Mouse (Mus musculus): Measurements from ENCODE around the gene Tmem143. TPM values are rescaled to one million over a fixed set of nuclear protein-coding genes. Genes with fewer than 3 reads are reported as not detected.

Tmem143 gene
- polyA plus RNA-seq, 1 experiment: 42.0 TPM

GRCm38 (mm10) chr7:45864435-45864834 lies 32.3 kb upstream of the Tmem143 start:
- Histone ChIP-seq H3K27ac (ENCODE audit: insufficient read depth, low read length) (no peak overlapping the region), H3K4me3 (replicated peaks; ENCODE audit: insufficient read depth, low read depth, low read length) (no peak overlapping the region), H3K4me1 (ENCODE audit: control insufficient read depth, insufficient read depth, low read length) (no peaks in the 10 kb centered on the region), H3K27me3 (ENCODE audit: control insufficient read depth, insufficient read depth, low read length) (no peaks in the 10 kb centered on the region; the same call in 1 of the 2 replicates)
- DNase-seq: no peak
- TF ChIP-seq POLR2A (IDR thresholded peaks at IDR 0.05; ENCODE audit: borderline replicate concordance, insufficient read depth, low read length) (no peak), CTCF (IDR thresholded peaks at IDR 0.05; ENCODE audit: borderline replicate concordance, insufficient read depth, low read depth, low read length) (no peak)
- 55% methylated on average over 3 of the region's 3 CpGs for WGBS

DNA sequence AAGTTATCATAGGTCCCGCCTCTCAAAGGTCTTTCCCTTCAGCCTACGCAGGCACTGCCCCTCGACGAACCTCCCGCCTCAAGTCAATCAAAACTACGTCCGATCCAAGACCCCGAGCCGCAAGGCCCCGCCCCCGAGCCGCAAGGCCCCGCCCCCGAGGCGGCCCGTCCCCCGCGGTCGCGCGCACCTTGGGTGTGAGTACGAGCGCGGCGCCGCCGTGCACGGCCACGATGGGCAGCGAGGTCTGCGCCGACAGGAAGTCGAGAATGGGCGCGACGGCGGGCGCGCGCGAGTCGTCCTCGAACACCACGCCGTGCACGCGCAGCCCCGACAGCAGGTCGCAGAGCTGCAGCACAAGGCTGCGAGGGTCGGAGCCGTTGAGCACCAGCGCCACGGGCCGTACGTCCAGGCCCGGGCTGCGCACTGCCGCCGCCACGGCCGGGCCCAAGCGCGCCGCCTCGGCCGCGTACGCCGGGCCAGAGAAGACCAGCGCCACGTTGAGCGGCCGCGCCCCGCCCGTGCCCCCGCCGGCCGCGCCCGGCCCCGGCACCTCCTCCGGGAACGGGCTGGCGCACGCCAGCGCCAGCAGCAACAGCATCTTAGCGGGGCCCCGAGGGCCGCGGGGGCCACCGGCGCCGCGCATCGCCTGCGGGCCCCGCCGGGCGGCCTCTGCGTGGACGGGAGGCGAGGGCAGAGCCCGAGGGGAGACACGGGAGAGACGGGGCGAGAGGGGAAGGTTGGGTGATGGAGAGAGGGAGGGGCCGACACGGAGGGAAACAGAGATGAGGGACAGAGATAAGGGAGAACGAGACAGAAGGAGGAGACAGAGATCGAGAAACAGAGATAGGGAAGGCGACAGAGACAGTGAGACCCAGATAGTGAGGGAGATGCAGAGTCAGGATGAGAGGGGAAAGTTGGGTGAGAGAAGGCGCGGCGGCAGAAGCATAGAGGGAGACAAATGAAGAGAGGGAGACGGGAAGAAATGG lies 30.5 kb upstream of the Tmem143 start:
- TF ChIP-seq POLR2A (IDR thresholded peaks at IDR 0.05; ENCODE audit: borderline replicate concordance, insufficient read depth, low read length) (0 out of 2 replicates have a peak, but pooled peaks have one; percentile 18), CTCF (IDR thresholded peaks at IDR 0.05; ENCODE audit: borderline replicate concordance, insufficient read depth, low read depth, low read length) (no peak)
- peaks cover 5% of the 10 kb centered on the region; the same call in 1 of the 2 replicates for H3K4me1 ChIP-seq (ENCODE audit: control insufficient read depth, insufficient read depth, low read length)
- peak; percentile 70 to 78 for DNase-seq
- WGBS: 1% methylated on average over 117 of the region's 117 CpGs
- peak overlapping the region; percentile 66 for H3K4me3 ChIP-seq (replicated peaks; ENCODE audit: insufficient read depth, low read depth, low read length)
- H3K27me3 ChIP-seq (ENCODE audit: control insufficient read depth, insufficient read depth, low read length): no peaks in the 10 kb centered on the region; the same call in 1 of the 2 replicates
- no peak overlapping the region for H3K27ac ChIP-seq (ENCODE audit: insufficient read depth, low read length)

DNA sequence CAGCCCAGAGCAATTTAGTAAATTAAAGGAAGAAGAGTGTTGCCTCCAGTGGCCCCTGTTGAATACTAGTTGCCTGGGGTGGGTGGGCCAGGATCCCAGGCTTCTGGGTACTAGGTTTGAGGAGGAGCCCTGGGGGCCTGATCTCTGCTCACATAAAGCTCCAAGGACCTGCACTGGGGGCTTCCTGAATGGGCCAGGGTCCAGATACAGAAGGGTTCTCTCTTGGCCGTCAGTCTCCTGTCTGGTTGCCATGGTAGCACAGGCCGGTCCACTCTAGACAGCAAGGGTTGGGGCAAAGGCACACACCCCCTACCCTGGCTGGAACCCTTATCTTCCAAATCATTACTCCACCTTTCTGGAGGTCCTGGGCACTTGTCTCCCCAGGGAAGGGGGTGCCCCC lies 28.9 kb upstream of the Tmem143 start:
- H3K4me3 ChIP-seq (replicated peaks; ENCODE audit: insufficient read depth, low read depth, low read length): no peak overlapping the region
- H3K4me1 ChIP-seq (ENCODE audit: control insufficient read depth, insufficient read depth, low read length): peaks cover 5% of the 10 kb centered on the region; the same call in 1 of the 2 replicates
- H3K27me3 ChIP-seq (ENCODE audit: control insufficient read depth, insufficient read depth, low read length): no peaks in the 10 kb centered on the region; the same call in 1 of the 2 replicates
- no peak for DNase-seq
- 75% methylated on average over 2 of the region's 2 CpGs for WGBS
- H3K27ac ChIP-seq (ENCODE audit: insufficient read depth, low read length): no peak overlapping the region
- TF ChIP-seq POLR2A (IDR thresholded peaks at IDR 0.05; ENCODE audit: borderline replicate concordance, insufficient read depth, low read length): no peak
- TF ChIP-seq CTCF (IDR thresholded peaks at IDR 0.05; ENCODE audit: borderline replicate concordance, insufficient read depth, low read depth, low read length): no peak

DNA sequence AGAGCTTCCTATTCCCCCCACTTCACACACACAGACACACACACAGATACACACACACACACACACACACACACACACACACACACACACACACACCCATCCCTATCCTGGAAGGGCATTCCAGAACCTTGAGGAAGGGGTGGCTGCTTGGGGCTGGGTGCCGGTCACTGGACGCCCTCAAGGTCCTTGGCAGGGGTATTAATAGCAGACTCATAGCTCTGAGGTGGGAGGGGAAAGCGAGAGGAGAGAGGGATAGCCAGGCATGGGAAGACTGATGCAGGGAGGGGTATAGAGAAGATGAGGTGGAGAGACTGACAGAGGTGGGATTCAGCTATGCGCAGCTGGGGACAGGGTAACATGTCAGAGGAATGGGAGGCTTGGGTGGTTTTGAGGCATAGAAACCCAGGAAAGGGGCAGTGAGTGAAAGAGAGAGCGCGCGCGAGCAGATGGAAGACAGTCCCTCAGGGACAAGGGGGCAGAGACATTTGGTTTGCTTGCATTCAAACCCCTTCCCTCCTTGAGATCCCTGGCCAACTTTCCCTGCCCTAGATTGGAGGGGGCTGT lies 27.6 kb upstream of the Tmem143 start:
- no peaks in the 10 kb centered on the region; the same call in 1 of the 2 replicates for H3K27me3 ChIP-seq (ENCODE audit: control insufficient read depth, insufficient read depth, low read length)
- H3K27ac ChIP-seq (ENCODE audit: insufficient read depth, low read length): no peak overlapping the region
- TF ChIP-seq POLR2A (IDR thresholded peaks at IDR 0.05; ENCODE audit: borderline replicate concordance, insufficient read depth, low read length): no peak
- no peak for TF ChIP-seq CTCF (IDR thresholded peaks at IDR 0.05; ENCODE audit: borderline replicate concordance, insufficient read depth, low read depth, low read length)
- 26% methylated on average over 8 of the region's 8 CpGs for WGBS
- no peak for DNase-seq
- H3K4me1 ChIP-seq (ENCODE audit: control insufficient read depth, insufficient read depth, low read length): peaks cover 9% of the 10 kb centered on the region; the same call in 1 of the 2 replicates
- H3K4me3 ChIP-seq (replicated peaks; ENCODE audit: insufficient read depth, low read depth, low read length): peak overlapping the region; percentile 27

DNA sequence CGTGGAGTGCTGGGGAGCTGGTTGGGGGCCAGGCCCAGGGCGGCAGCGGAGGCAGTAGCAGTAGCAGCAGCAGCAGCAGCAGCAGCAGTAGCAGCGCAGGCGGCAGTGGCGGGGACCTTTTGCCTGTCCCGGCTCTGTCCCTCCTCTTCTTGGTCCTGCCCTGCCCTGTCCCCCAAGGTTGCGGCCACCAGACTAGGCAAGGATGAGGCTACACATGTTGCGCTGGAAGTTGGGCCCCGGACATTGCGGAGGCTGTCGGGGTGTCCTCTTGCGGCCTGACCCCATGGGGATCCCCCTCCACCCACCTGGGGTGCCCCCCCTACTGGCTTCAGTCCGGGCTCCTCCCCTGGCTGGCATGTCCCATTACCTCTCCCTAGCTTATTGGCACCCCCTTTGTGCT lies 27.0 kb upstream of the Tmem143 start:
- Histone ChIP-seq H3K27me3 (ENCODE audit: control insufficient read depth, insufficient read depth, low read length) (no peaks in the 10 kb centered on the region; the same call in 1 of the 2 replicates), H3K4me1 (ENCODE audit: control insufficient read depth, insufficient read depth, low read length) (peaks cover 9% of the 10 kb centered on the region; the same call in 1 of the 2 replicates), H3K4me3 (replicated peaks; ENCODE audit: insufficient read depth, low read depth, low read length) (peak overlapping the region; percentile 27), H3K27ac (ENCODE audit: insufficient read depth, low read length) (no peak overlapping the region)
- 5% methylated on average over 13 of the region's 14 CpGs for WGBS
- TF ChIP-seq POLR2A (IDR thresholded peaks at IDR 0.05; ENCODE audit: borderline replicate concordance, insufficient read depth, low read length): no peak
- no peak for TF ChIP-seq CTCF (IDR thresholded peaks at IDR 0.05; ENCODE audit: borderline replicate concordance, insufficient read depth, low read depth, low read length)
- no peak for DNase-seq

DNA sequence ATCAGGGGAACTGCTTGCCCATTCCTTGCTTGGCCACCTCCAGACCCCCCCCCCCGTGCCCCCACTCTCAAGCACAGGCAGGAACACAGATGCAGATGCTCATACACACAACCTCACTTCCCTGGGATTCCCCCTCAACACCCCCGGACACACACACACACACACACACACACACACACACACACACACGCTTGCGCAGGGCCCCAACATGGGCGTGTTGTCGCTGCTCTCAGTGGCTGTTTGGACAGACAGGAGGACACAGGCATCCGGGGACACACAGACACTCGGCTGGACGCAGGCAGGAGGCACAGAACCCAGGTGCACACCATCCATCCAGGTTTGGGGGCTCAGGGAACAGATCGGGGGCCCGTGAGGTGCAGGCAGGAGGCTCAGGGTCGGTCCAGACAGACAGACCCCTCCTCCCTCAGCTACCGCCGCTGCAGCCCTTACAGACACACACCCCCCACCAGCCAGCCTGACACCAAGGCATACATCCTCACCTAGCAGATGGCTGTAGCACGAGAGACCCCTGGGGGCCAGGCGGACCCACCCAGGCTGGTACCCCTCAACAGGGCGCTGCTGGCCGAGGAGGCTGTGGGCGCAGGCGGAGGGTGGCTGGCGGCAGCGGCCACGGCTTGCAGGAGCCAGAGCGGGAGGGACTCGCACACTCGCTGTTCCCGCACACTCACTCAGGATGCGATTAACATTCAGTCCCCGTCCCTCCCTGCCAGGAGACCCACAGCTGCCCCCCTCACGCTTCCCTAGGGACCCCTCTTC lies 26.3 kb upstream of the Tmem143 start:
- TF ChIP-seq POLR2A (IDR thresholded peaks at IDR 0.05; ENCODE audit: borderline replicate concordance, insufficient read depth, low read length) (no peak), CTCF (IDR thresholded peaks at IDR 0.05; ENCODE audit: borderline replicate concordance, insufficient read depth, low read depth, low read length) (no peak)
- DNase-seq: no peak
- peaks cover 9% of the 10 kb centered on the region; the same call in 1 of the 2 replicates for H3K4me1 ChIP-seq (ENCODE audit: control insufficient read depth, insufficient read depth, low read length)
- H3K27ac ChIP-seq (ENCODE audit: insufficient read depth, low read length): peak overlapping the region; percentile 37; the same call in 1 of the 2 replicates
- 2% methylated on average over 30 of the region's 30 CpGs for WGBS
- H3K4me3 ChIP-seq (replicated peaks; ENCODE audit: insufficient read depth, low read depth, low read length): peak overlapping the region; percentile 45
- H3K27me3 ChIP-seq (ENCODE audit: control insufficient read depth, insufficient read depth, low read length): no peaks in the 10 kb centered on the region; the same call in 1 of the 2 replicates

DNA sequence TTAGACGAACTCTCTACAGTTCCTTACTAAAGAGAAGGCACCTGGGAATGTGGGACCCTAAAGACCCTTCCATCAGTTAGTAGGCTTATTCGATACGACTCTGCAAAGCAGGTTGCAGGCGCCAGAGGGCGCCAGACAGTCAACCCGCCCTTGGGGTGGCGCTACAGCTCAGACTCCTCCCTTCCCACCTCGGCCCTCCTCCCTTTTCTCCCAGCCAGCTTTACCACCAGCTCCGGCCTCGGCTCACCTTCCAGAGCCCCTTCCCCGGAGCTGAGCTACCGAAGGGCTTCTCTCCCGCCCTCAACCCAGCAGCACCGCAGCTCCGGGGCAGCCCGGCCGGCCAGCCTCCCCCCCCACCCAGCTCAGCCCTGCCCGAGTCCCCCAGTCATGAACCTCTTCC lies 24.1 kb upstream of the Tmem143 start, which contains the start of gene Kdelr1:
Gene Kdelr1 (plus strand): TSS at position 149 of the 400 bp plus-strand sequence.
- Histone ChIP-seq H3K27me3 (ENCODE audit: control insufficient read depth, insufficient read depth, low read length) (no peaks in the 10 kb centered on the region; the same call in 1 of the 2 replicates), H3K4me1 (ENCODE audit: control insufficient read depth, insufficient read depth, low read length) (peaks cover 9% of the 10 kb centered on the region; the same call in 1 of the 2 replicates), H3K4me3 (replicated peaks; ENCODE audit: insufficient read depth, low read depth, low read length) (peak within 1 kb of the TSS; percentile 85), H3K27ac (ENCODE audit: insufficient read depth, low read length) (peak within 1 kb of the TSS; percentile 57)
- under 1% methylated on average over 18 of the region's 18 CpGs for WGBS
- peak; percentile 87 to 91 for DNase-seq
- TF ChIP-seq POLR2A (IDR thresholded peaks at IDR 0.05; ENCODE audit: borderline replicate concordance, insufficient read depth, low read length): peak; percentile 62
- TF ChIP-seq CTCF (IDR thresholded peaks at IDR 0.05; ENCODE audit: borderline replicate concordance, insufficient read depth, low read depth, low read length): peak; percentile 93
